Mouse (Mus musculus) right cerebral cortex, postnatal 10 days (tissue): ENCODE results near the gene Tmem11.

Experiments
- DNase-seq, 2 experiments: peaks; one replicate each; pipeline ENCODE4 v3.0.0; 2021; ENCODE audit warnings: low spot score in 2 of 2

The Tmem11 gene

GRCm38 (mm10) chr11:60827241-60827945, 51.7 kb downstream of the Tmem11 start:
- no peak for DNase-seq

DNA sequence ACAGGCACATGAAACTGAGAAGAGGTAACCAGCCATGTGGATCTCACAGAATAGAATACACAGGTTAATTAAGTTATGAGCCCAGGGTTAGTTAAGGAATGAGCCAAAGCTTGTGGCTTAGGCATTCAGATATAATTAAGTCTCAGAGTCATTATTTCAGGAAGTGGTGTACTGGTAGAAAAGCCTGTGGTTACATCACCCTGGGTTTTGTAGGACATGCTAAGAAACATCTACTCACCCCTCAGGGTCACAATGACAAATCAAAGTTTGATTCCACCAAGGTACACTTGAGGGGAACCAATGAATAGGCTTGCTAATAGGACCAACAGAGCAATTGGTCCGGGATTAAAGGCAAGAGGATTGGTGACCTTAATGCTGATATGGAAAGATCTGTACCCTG, 52.4 kb downstream of the Tmem11 start:
- DNase-seq: no peak

GRCm38 (mm10) chr11:60825191-60825590, 53.9 kb downstream of the Tmem11 start:
- no peak for DNase-seq

GRCm38 (mm10) chr11:60823771-60824170, 55.3 kb downstream of the Tmem11 start:
- DNase-seq: no peak

DNA sequence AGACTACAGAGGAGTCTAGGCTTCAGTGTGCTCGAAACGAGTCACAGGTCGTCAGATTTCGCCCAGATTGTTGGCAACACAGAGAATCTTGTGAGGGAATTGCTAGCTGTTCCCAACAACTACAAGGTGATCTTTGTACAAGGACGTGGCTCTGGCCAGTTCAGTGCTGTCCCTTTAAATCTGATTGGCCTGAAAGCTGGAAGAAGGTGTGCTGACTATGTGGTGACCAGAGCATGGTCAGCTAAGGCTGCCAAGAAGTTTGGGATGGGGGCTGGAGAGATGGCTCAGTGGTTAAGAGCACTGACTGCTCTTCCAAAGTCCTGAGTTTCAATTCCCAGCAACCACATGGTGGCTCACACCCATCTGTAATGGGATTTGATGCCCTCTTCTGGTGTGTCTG, 62.7 kb downstream of the Tmem11 start:
- no peak for DNase-seq
